Mouse (Mus musculus) pancreas, adult 10 weeks (tissue): ENCODE data around the gene Vps33a. TPM values are rescaled to one million over a fixed set of nuclear protein-coding genes. Genes with fewer than 3 reads are reported as not detected.

Experiments used
- polyA plus RNA-seq: library from polyadenylated mRNA; stranded (reverse); fragments of 350-450 nt; fragmentation: Illumina TruSeq; extraction: RNeasy Lipid Tissue Mini Kit (QIAGEN cat#74804); gene quantifications from one replicate; pipeline ENCODE4 v1.2.3, GENCODE M21; 2015; ENCODE audit warnings: low read depth, low replicate concordance; ENCODE audit not compliant: insufficient read depth

Vps33a gene
- polyA plus RNA-seq: 4.8 TPM

DNA sequence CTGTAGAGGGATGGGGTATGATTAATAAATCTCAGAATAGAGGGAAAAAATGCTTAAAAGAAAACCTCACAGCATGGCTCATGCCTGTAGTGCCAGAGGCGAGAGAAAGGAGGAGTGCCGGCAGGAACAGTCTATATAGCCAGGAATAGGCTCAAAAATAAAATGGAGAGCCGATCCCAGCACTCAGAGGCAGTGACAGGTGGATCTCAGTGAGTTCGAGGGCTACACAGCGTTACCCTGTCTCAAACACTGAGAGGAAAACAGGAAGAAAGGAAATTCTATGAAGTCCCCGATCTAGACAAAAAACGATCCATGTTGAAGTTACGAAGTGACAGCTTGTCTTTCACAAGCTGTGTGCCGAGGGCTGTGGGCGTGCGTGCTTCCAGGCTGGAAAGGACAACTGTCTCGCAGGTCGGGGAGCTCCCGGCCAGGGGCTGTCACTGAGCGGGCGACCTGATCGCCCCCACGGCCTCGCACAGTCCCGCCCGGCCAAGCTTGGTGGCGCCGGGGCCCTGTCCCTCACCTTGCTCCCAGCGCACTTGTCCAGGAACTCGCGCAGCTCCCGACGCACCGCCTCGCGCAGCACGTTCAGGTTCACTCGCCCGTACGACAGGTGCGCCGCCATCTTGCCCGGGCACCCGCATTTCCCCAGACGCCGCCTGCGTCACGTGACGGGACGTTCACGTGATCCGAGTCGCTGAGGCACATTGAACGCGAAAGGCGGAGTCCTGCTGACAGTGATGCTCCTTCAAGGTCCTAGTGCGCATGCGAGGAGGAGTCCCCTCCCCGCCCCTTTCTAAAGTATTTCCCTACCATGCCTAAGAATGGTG lies at the start of gene Vps33a:
Vps33a (minus strand) TSS at position 682 of the 830 bp plus-strand sequence.

DNA sequence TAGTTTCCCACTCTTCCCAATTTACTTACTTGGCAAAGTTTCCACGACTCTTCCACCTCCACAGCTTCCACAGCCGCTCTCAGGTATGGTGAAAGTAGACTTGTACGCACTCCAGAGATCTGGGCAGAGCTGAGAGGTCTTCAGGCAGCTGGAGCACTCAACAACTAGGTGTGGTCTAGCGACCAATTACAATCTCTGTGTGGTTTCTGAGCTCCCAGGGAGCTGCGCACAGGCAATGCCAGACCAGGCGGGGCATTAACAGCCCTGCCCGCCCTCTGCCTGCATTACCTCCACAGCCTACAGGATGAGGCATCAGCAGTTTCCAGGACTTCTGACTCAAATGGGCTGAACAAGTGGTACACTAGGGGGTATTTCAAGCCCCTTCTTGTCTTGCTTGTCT lies 47.6 kb downstream of the Vps33a start, which contains the start of gene Gm49027:
Gm49027 (minus strand) TSS at position 208 of the 400 bp plus-strand sequence.

DNA sequence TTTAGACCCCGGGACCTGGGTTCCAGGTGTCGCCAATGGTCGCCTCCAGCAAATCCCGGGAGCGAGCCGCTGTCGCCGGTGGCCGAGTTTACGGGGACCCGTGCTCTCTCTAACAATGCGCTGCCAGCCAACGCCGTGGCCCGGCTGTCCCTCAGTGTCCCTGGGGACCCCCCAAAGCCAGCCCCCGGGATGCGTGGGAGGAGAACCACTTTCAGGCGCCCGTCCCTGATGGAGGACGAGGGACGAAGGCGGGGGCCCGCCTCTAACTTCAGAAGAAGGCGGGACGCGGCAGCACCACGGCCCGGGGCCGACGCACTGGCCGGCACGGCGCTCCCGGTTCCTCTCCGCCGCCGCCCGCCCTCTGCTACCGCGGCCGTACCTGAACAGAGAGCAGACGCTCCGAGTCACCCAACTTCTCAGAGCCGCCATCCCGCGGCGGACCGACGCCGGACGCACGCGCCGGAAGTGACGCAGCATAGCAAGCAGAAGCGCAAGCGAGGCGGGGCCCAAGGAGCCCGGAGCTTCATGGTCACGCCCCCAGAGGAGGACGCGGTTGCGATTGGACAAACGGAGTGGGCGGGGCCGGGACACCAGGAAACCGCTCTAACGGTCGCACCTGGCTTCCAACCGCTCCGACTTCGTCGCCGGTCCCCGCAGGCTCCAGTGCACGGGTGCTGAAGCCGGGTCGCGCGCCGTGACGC lies 49.0 kb downstream of the Vps33a start, which contains the start of gene Diablo:
Diablo (minus strand) TSS at position 485 of the 701 bp plus-strand sequence.

DNA sequence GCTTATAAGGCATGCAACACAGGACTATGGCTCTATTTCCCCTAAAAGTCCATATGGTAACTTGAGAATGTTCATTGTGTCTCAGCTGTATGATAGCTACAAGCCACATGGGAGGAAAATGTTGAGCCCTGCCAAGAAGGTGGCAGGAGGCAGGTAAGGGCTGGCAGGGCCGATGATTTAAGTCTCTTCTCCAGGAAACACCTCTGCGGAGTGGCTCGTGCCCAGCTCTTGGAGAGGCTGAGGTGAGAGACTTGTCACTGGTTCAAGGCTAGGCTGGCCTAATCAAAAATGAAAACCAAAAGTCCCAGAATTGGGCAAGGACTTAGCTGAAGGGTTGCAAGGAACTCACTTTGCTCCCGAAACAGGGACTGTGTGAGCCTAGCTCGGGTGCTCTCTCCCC lies 62.7 kb downstream of the Vps33a start, which contains the start of gene B3gnt4:
B3gnt4 (plus strand) TSS at position 301 of the 400 bp plus-strand sequence.

DNA sequence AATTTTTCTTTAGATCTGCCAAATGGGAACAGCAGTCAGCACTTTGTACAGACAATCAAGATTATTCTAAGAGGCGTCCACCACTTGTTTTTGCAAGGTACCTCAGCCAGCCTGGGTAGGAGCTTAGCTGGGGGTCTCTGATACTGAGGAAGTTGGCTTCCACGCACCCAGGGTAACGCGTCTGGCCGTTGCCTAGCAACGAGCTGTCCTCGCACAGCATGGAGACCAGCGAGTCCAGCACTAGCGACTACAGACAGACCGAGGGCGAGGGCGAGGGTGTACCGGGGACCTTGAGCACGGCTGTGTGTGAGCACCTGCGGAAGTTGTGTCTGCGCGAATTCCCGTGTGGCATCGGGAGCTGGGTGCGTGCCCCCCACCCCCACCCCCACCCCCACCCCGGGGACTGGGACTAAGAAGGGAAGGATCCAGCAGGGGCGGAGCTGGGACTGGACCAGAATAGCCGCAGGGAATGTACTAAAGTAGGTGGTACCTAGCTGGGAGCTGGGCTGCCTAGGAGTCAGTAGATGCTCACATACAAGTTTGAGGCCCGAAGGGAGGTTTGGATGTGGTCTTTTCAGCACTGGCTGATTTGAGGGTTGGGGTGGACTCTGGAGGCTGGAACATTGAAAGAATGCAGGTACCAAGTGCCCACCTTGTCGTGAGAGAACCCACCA lies 83.6 kb downstream of the Vps33a start, which contains the start of the genes Lrrc43 and Il31:
Lrrc43 (plus strand) TSS at position 194 of the 674 bp plus-strand sequence.
Il31 (minus strand) TSS at position 378 of the 674 bp plus-strand sequence.

Other genes starting within 250 kb of the Vps33a start
- 3.8 TPM for gene Bcl7a, start 229.2 kb downstream of the Vps33a start, polyA plus RNA-seq
- gene Mlxip, start 178.2 kb downstream of the Vps33a start, polyA plus RNA-seq: 12.6 TPM
- not detected for gene Lrrc43, start 83.7 kb downstream of the Vps33a start, polyA plus RNA-seq
- gene Il31, start 83.5 kb downstream of the Vps33a start, polyA plus RNA-seq: not detected
- gene B3gnt4, start 62.6 kb downstream of the Vps33a start, polyA plus RNA-seq: not detected
- 13.4 TPM for gene Diablo, start 48.9 kb downstream of the Vps33a start, polyA plus RNA-seq
- gene Gm49027, start 47.5 kb downstream of the Vps33a start, polyA plus RNA-seq: not detected
- 27.0 TPM for gene Clip1, start 111.6 kb upstream of the Vps33a start, polyA plus RNA-seq
- 18.1 TPM for gene Zcchc8, start 148.1 kb upstream of the Vps33a start, polyA plus RNA-seq
- 35.3 TPM for gene Rsrc2, start 176.4 kb upstream of the Vps33a start, polyA plus RNA-seq
- gene Kntc1, start 176.7 kb upstream of the Vps33a start, polyA plus RNA-seq: not detected